Mouse (Mus musculus): ENCODE data around the gene Naa80.
A peak's percentile ranks its signal among the peaks of the same experiment; 100 is the strongest.
"Not testable (repeated sequence)": the region's sequence is repeated elsewhere in the genome, so short reads cannot be mapped to it uniquely, and the experiment has no call there.

Gene Naa80

DNA sequence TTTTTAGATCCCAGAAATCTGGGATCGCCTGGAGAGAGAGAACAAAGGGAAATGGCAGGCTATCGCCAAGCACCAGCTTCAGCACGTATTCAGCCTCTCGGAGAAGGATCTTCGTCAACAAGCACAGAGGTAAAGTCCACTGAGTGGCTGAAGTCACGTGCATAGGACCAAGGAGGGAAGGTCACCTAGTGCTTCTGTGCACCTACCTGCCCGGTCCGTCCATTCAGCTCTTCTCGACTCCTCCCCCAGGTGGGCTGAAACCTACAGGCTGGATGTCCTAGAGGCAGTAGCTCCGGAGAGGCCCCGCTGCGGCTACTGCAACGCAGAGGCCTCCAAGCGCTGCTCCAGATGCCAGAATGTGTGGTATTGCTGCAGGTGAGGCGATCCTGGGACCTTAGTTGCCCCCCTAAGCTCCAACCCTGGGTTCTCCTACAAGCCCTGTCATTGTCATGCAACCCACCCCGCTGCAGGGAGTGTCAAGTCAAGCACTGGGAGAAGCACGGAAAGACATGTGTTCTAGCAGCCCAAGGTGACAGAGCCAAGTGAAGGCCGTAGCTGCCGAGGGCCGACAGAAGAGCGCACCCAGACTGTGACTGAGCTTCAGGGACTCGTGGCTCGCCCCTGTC lies 28.1 kb upstream of the Naa80 start:
- no peak for DNase-seq (ENCODE audit: low spot score in 2 of 2)

DNA sequence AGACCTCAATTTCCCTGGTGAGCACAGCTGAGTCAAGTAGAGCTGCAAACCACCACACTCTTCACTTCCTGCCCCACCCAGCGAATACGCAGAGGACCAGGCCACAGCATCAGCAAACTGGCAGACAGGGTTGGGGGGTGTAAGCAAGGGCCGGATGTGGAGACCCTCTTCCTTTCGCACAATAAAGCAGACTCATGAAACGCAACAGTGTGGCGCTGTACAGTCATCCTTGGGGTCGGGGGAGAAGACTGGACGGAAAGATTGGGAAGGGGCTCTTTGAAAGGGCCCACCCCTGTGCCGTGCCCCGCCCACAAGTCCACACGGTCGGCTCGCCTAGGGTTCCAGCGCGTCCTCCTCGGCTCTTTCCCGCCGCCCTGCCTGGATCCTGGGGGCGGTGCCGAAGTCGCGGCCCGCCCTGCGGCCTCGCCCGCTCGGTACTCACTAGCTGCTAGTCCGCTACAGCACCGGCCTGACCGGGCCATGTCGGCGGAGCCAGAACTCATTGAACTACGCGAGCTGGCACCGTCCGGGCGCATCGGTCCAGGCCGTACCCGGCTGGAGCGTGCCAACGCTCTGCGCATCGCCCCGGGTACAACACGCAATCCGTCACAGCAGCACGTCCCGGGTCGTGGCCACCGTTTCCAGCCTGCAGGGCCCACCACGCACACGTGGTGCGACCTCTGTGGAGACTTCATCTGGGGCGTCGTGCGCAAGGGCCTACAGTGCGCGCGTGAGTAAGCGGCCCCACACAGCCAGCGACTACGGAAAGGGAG lies 27.4 kb upstream of the Naa80 start, which contains the start of gene Rassf1:
TSS of gene Rassf1 (plus strand) at position 439 of the 773 bp plus-strand sequence.
- peak; percentile 39 to 50 for DNase-seq (ENCODE audit: low spot score in 2 of 2)

DNA sequence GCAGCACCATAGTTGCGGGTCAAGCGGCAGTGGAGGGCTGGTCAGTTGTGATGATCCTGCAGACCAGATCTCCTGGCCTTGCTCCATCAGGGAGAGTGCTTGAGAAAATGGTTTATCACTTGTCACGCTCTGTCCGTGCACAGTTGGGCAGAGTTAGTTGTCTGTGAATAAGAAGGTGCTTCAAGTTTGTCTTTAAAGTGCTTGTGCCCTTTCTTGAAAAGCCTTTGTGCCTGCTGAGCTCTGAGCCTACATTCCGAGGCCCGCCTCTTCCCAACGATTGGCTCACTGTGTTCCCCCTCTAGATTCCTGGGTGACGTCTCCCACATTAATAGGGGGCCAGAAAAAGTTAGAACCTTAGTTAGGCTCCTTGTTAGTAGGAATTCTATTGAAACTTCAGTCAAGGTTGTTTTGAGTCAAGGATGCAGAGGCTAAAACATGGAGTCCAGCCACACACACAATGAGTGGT lies 26.8 kb upstream of the Naa80 start:
- no peak for DNase-seq (ENCODE audit: low spot score in 2 of 2)

DNA sequence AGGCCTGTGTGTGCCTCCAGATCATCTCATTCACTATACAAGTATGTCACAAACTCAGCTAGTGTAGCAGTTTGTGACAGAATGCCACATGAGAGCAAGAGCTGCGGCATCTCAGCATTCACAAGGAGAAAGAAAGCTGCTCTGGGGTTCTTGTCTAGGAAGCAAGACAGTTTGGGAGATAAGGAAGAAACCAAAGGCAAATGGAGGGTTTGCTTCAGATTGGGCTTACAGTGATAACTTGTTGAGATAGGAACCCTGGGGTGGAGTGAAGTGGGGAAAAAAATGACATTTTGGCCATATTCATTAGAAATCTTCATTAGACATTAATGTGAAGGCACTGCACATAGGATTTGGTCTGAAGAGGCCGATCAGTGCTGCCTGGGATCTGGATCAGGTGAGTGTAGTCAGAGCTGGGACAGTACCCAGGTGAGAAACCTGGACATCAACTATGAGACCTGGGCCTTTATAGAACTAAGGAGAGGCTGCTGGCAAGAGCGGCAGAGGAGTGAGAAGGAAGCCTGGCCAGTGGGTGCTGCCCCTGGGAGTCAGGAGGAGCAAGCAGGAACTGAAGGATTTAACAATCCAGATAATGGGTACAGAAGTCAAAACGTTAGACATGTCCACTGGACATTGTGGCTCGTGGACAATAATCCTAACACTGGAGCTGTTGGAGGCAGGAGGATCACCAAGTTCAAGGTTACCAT lies 25.8 kb upstream of the Naa80 start:
- DNase-seq (ENCODE audit: low spot score in 2 of 2) = no peak

DNA sequence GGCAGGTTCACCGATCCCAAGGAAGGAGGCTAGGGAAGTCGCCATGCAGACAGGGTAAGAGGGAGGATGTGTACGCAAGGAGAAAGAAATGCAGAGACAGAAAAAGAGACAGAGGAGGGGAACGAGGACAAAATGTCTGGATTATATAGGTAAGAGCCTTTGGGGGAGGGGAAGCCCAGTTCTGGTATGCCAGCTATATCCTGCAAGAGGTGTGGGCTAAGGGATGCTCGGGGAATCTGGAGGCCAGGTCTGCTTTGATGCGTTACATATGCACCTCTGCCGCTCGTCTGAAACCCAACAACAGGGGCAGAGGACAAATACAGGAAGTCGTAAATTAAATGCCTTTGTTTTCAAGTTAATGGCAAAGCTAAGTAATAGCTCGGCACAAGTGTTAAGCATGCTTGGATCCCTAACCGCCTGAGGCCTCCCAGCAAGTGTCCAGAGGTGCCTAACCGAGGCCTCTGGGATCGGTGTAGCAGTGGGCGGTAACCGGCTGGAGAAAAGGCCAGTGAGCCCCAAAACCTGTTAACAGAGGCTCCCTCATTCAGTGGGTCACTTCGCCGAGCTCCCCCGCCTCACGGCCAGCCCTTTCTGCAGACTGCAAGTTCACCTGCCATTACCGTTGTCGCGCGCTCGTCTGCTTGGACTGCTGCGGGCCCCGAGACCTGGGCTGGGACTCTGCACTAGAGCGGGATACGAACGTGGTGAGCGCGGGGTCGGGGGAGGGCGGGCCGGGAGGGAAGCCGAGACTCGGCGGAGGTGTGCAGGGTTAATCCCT lies 25.0 kb upstream of the Naa80 start:
- peak in 1 of 2 experiments; percentile 41 for DNase-seq (ENCODE audit: low spot score in 2 of 2)

DNA sequence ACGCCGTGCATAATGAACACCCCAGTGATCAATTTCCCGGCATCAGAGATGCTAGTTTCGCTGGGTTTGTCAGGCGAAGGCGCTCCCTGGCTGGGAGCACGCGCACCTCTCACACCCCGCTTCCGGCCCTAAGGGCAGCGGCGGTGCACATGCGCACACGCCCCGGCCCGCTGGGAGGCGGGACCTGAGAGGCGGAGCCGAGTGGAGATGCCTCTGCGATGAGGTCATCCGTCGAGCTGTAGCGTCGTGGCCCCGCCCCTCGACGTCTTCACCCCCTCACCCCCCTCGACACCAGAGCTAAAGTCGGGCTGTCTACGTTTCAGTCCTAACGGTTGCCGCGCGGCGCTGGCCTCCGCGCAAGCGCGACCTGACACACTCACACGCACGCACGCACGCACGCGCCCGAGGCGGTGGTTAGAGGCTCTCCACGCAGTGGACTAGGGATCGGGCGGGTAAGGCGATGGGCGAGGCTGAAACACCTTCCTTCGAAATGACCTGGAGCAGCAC lies 24.3 kb upstream of the Naa80 start:
- peak; percentile 90 to 92 for DNase-seq (ENCODE audit: low spot score in 2 of 2)

DNA sequence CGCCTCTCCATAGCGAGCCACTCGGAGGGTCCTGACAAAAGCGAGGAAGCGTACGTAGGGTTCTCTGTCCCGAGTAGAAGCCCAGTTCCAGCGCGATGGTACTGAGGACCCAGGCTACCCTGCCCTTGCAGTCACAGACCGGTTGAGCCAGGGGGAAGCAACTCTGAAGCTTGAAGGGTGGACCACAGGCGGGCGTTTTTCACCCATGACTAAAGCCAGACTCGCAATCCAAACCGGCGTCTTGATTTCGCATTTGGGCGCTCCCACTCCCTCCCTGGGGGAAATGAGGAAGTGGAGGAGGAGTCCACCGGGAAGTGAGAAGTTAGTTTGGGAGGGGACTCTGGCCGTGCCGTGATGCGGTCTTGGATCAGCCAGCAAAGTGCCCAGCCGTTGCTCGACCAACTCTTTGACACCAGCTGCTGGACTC lies 23.6 kb upstream of the Naa80 start:
- DNase-seq (ENCODE audit: low spot score in 2 of 2) = peak in 1 of 2 experiments; percentile 40

DNA sequence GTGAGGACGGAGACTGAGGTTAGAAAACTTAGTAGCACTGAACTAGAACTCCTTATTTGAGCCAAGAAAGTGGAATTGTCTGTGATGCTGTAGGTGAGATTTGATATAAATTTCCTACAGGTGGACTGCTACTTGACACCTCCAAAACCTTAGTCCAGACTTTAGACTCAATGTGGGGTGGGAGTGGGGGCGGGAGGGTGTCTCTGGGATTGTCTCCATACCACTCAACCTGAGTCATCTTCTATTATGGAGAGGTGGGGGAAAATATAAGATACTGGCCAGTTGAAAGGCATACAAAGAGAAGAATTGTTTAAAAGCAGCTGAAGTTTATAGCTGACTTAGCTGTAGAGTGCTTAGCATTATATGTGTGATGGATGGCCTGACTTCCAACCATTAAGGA lies 23.0 kb upstream of the Naa80 start:
- no peak for DNase-seq (ENCODE audit: low spot score in 2 of 2)

DNA sequence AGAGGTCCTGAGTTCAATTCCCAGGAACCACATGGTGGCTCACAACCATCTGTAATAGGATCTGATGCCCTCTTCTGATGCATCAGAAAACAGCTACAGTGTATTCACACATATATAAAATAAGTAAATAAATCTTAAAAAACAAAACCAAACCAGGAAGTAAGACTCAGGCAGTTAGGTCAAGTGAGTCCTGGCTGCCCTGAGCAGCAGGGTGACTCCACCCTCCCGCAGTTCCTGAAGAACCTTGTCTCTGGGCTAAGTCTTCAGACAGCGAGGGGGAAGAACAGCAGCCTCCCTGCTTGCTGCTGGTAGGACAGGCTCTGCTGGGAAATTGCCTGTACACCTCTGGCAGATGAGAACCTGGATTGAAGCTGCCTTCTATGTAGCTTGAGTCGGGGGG lies 22.3 kb upstream of the Naa80 start:
- no peak for DNase-seq (ENCODE audit: low spot score in 2 of 2)

DNA sequence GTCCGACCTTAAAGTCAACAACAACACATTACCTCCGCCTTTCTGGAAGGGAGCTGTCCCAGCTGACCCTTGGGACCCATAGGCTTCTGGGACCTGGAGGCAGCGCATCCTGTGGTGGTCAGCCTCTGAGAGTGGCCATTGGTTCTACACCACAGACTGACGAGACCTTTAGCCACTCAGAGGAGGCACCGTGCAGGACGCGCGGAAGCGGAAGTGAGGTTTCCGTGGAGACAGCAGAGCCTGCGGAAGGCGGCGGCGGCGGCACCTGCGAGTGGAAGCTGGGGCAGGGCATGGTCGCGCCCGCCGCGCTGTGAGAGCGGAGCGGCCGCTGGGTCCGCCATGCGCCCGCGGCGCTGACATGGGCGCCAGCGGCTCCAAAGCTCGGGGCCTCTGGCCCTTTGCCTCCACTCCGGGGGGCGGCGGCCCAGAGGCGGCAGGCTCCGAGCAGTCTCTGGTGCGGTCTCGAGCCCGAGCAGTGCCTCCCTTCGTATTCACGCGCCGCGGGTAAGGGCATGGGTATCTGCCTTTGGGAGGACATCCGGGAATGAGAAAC lies 15.6 kb upstream of the Naa80 start, which contains the start of gene Tusc2:
TSS of gene Tusc2 (plus strand) at position 227 of the 553 bp plus-strand sequence.
- peak; percentile 83 to 89 for DNase-seq (ENCODE audit: low spot score in 2 of 2)

DNA sequence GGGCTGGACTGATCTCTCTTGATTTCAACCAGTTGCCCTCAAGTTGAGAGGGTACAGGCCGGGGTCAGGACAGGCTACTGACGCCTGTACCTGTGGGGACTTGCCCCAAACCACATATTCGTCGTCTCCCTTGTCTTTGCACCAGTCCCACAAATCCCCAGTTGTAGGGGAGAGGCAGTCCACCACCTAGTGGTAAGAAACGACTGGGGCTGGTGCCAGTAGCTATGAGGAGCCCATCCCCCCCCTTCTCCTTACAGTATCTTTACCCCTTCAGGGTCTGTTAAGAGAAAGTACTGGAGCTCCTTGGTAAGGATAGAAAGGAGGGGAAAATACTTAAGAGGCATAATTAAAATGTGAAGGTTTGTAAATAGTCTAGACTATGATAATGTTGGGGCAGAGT lies 13.1 kb upstream of the Naa80 start:
- DNase-seq (ENCODE audit: low spot score in 2 of 2) = not testable (repeated sequence)

DNA sequence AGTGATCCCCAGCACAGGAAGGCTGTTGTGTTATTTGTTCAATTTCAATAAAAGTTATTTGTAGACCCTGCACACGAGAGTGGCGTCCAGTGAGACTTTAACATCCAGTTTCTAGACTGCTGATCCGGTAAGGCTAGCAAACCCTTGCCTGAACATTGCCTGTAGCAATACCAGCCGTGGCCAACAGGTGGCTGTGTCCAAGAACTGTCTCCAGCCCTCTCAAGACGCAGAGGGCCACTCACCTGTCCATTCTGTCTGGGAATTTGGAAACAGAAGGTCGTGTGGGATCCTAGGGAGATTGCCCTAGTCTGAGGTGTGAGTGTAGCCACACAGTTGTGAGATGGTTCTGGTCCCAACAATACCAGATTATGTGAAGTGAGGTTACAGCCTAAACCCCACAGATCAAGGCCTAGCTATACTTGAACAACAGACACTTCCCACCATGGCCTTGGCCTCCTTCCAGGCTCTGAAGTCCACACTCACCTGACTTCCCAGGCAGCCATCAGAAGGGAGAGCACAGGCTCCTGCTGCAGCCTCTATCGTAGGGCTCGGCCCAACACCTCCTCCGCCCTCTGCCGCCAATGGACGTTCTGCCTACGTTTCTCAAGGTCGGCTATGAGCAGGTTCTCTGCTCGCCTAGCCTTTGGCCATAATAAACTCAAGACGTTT lies 12.5 kb upstream of the Naa80 start:
- DNase-seq (ENCODE audit: low spot score in 2 of 2) = peak; percentile 81 to 87

DNA sequence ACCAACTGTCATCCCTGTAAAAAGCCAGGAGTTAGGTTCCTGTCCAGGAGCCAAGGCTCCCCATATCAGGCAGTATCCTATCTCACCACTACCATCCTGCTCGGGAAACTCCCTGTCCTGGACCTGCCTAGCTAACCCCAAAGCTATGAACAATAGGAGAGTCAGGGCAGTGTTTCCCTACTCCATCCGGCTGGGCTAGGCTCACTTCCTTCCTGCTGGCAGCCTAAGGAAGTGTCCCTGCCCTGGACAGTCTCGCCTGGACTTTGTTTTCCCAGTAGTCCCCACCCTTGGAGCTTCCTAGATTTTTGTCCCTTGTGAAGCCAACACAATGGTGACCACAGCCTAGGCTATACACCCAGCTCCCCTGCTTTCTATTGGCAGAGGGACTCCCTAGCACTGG lies 11.8 kb upstream of the Naa80 start:
- no peak for DNase-seq (ENCODE audit: low spot score in 2 of 2)

DNA sequence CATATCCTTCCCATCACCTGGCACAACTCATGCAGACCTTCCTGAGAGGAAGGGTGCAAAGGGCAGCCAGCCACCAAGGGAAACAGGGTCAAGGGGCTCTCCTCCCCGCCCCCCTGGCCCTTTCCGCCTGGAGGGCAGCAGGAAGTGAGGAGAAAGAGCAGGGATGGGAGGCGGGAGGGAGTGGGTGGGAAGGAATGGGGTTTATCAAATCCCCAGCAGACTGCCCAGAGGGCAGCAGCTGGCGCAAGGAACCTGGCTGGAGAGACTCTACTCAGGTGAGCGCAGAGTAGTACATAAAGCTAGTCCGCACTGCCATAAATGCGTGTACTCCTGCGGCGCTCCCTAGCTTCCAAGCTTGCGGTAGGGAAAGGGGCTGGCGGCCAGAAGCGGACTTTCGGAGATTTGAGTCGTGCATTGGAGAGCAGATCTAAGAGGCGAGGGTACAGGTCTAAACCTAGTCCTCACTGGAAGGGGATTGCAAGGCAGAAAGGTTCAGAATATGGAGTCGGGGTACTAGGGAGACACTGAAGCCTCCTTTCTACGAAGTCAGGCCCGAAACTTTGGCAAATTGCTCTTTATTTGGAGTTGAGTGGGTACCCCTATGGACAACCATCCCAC lies 10.9 kb upstream of the Naa80 start, which contains the start of gene Hyal2:
TSS of gene Hyal2 (plus strand) at position 244 of the 618 bp plus-strand sequence.
- no peak for DNase-seq (ENCODE audit: low spot score in 2 of 2)

DNA sequence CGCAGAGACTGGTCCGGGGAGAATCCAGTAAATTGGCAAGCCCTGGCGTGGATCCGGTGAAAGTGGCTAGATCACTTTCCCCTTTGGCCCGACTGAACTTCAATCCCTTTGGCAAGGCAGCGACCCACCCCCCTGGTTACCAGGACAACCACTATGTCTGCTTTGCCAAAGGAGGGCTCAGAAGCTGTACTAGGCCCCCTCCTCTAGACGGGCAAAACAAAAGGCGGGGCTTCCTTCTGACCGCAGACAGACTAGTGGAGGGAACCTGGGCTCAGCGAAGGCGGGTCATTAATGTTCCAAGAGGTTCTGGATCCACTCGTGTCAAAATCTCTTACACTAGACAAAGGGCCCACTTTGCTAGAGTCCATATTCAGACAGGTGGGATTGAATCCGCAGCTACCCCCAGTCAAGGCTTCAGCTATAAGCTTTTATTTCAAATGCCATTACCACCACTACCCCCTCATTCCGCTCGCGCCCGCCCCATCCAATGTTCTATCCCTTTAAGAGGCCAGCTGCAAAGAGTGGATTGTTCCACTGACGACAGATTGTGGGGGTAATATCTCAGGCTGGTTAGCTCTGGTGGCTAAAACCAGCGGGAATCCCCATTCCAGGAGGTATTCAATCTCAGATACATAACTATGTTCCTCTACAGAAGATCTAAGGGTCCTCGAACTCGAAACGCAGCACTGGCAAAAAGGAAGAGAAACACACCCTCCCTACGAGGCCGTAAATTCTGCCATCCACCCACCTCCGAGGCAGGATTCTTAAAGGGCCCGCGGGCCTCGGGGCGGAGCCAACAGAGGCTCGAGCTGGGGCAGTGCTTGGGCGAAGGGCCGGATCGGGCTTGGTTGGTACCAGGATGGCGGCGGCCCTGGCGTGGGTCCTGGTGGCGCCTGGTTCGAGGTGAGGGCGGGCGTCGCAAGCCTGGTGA lies 10.1 kb upstream of the Naa80 start:
- DNase-seq (ENCODE audit: low spot score in 2 of 2) = peak; percentile 69 to 77

DNA sequence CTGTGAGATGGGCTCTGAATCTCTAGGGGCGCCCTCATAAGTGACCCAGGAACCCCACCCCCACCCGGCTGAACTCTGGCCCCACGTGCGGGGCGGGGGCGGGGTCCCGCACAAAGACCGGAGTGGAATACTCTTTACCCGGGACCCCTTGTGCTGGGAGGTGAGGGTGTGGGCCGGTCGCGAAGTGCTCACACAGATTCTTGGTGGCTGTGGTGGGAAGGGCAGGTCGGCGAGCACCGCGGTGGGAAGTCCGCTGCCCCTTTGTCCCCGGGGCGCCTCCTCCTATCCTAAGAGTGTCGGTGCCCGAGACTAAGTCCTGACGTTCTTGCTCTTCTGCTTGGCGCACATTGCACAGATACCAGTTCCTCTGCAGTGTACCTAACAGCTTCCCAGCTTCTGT lies 9.4 kb upstream of the Naa80 start:
- no peak for DNase-seq (ENCODE audit: low spot score in 2 of 2)

DNA sequence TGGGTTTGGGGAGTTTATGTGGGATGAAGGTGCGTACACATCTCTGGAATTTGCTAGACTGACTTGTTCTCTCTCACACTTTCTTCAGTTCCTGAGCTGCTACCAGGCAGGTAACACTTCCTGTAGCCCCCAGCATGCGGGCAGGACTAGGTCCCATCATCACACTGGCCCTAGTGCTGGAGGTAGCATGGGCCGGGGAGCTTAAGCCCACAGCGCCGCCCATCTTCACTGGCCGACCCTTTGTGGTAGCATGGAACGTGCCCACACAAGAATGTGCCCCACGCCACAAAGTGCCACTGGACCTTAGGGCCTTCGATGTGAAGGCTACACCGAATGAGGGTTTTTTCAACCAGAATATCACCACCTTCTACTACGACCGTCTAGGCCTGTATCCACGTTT lies 8.7 kb upstream of the Naa80 start:
- no peak for DNase-seq (ENCODE audit: low spot score in 2 of 2)

DNA sequence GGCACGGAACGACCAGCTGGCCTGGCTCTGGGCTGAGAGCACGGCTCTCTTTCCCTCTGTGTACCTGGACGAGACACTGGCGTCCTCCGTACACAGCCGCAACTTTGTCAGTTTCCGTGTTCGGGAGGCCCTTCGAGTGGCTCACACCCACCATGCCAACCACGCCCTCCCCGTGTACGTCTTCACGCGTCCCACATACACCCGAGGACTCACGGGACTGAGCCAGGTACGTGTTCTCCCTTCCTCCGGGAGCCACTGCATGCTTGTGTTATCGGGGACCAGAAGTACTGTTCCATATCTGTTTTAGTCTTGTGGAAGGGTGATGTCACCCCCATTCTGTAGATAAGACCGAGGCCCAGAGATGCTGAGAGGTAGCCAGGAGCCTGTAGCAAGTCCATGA lies 7.8 kb upstream of the Naa80 start:
- no peak for DNase-seq (ENCODE audit: low spot score in 2 of 2)
